Mouse (Mus musculus) CH12.LX (cell line): Measurements from ENCODE around the gene Gm20388. TPM values are rescaled to one million over a fixed set of nuclear protein-coding genes. Genes with fewer than 3 reads are reported as not detected.

Source experiments
- DNase-seq: peaks from one replicate; pipeline ENCODE4 v3.0.0-alpha.2; 2013; ENCODE audit errors: extremely low read depth
- H3K27ac ChIP-seq: 2 replicates; pipeline ENCODE4 v1.5.1; 2012; ENCODE audit warnings: low read depth, mild to moderate bottlenecking, control low read depth, moderate library complexity; ENCODE audit not compliant: insufficient read depth
- H3K27me3 ChIP-seq: replicated peaks from 2 replicates; pipeline ENCODE3; 2012; ENCODE audit warnings: inconsistent platforms
- H3K36me3 ChIP-seq, 2 experiments: replicated peaks in 1 of 2; 2 replicates each; pipeline versions ENCODE3 to v1.6.1; 2012; ENCODE audit warnings: inconsistent platforms in 1 of 2, low read length in 1 of 2, mild to moderate bottlenecking in 1 of 2, mixed read lengths in 1 of 2, moderate library complexity in 1 of 2; ENCODE audit not compliant: control insufficient read depth in 1 of 2, insufficient read depth in 1 of 2
- H3K4me1 ChIP-seq, 2 experiments: 2 replicates each; pipeline ENCODE4 v1.6.1; 2012; ENCODE audit warnings: inconsistent platforms in 1 of 2, moderate library complexity in 1 of 2; ENCODE audit not compliant: insufficient read depth in 2 of 2, control insufficient read depth in 1 of 2
- H3K4me2 ChIP-seq: 2 replicates; pipeline ENCODE4 v1.6.1; 2012; ENCODE audit warnings: low read depth, mild to moderate bottlenecking, control low read depth; ENCODE audit not compliant: poor library complexity, insufficient read depth, severe bottlenecking
- H3K4me3 ChIP-seq, 3 experiments: fragments of 150-350 bp in 1 of 3; sonication (generic) in 1 of 3; replicated peaks in 1 of 3; 2 replicates each; pipeline versions ENCODE3 to v1.5.1; 2011 to 2012; ENCODE audit warnings: low read depth in 2 of 3, low read length in 2 of 3, mild to moderate bottlenecking in 2 of 3, moderate library complexity in 2 of 3, control low read depth in 1 of 3, improper control_type of control experiment in 1 of 3, inconsistent platforms in 1 of 3, mixed read lengths in 1 of 3; ENCODE audit not compliant: poor library complexity in 1 of 3
- H3K79me2 ChIP-seq: replicated peaks from 2 replicates; pipeline ENCODE4 v1.6.1; 2012; ENCODE audit warnings: mild to moderate bottlenecking, moderate library complexity; ENCODE audit not compliant: control insufficient read depth, poor library complexity, insufficient read depth, severe bottlenecking; ENCODE audit errors: extremely low read depth
- H3K9ac ChIP-seq: 2 replicates; pipeline ENCODE4 v1.6.1; 2012; ENCODE audit warnings: low read depth, mild to moderate bottlenecking, control low read depth, moderate library complexity; ENCODE audit not compliant: insufficient read depth
- H3K9me3 ChIP-seq: replicated peaks from 2 replicates; pipeline ENCODE3; 2012; ENCODE audit warnings: low read length, inconsistent platforms, mixed read lengths
- BHLHE40 ChIP-seq: IDR thresholded peaks from 2 replicates; pipeline ENCODE4 v1.6.1; 2011; ENCODE audit warnings: mild to moderate bottlenecking, low read depth, low read length, improper control_type of control experiment
- CHD1 ChIP-seq: IDR thresholded peaks from 2 replicates; pipeline ENCODE4 v1.6.1; 2012; ENCODE audit warnings: low read depth, low read length, improper control_type of control experiment, inconsistent platforms
- CHD2 ChIP-seq: IDR thresholded peaks from 2 replicates; pipeline ENCODE4 v1.6.1; 2011; ENCODE audit warnings: low read length, improper control_type of control experiment
- CTCF ChIP-seq, 2 experiments: IDR thresholded peaks in 1 of 2; conservative IDR thresholded peaks in 1 of 2; 2 replicates each; pipeline ENCODE4 v1.5.1; 2011 to 2012; ENCODE audit warnings: low read depth in 2 of 2, low read length in 2 of 2, improper control_type of control experiment in 1 of 2, inconsistent platforms in 1 of 2, mild to moderate bottlenecking in 1 of 2, moderate library complexity in 1 of 2
- E2F4 ChIP-seq: IDR thresholded peaks from 2 replicates; pipeline ENCODE4 v1.6.1; 2011; ENCODE audit warnings: low read depth, low read length, improper control_type of control experiment; ENCODE audit not compliant: insufficient replicate concordance
- ELF1 ChIP-seq: IDR thresholded peaks from 2 replicates; pipeline ENCODE4 v1.6.1; 2014; ENCODE audit warnings: low read depth, mild to moderate bottlenecking, inconsistent platforms, low read length, improper control_type of control experiment
- ETS1 ChIP-seq: conservative IDR thresholded peaks from 2 replicates; pipeline ENCODE4 v1.6.1; 2012; ENCODE audit warnings: low read depth, mild to moderate bottlenecking, inconsistent platforms, low read length, improper control_type of control experiment, moderate library complexity
- HCFC1 ChIP-seq: IDR thresholded peaks from 2 replicates; pipeline ENCODE4 v1.6.1; 2012; ENCODE audit warnings: low read depth, mild to moderate bottlenecking, inconsistent platforms, low read length, improper control_type of control experiment
- IRF4 ChIP-seq: IDR thresholded peaks from 2 replicates; pipeline ENCODE4 v1.6.1; 2014; ENCODE audit warnings: low read depth, mild to moderate bottlenecking, inconsistent platforms, low read length, improper control_type of control experiment
- JUN ChIP-seq: IDR thresholded peaks from 2 replicates; pipeline ENCODE4 v1.6.1; 2011; ENCODE audit warnings: low read depth, mild to moderate bottlenecking, low read length, improper control_type of control experiment, moderate library complexity; ENCODE audit not compliant: insufficient read depth
- JUND ChIP-seq: conservative IDR thresholded peaks from 2 replicates; pipeline ENCODE4 v1.6.1; 2011; ENCODE audit warnings: low read depth, low read length, improper control_type of control experiment
- MAFK ChIP-seq: IDR thresholded peaks from 2 replicates; pipeline ENCODE4 v1.6.1; 2011; ENCODE audit warnings: low read length, improper control_type of control experiment; ENCODE audit not compliant: insufficient replicate concordance
- MAX ChIP-seq: IDR thresholded peaks from 2 replicates; pipeline ENCODE4 v1.6.1; 2011; ENCODE audit warnings: low read length, improper control_type of control experiment
- MAZ ChIP-seq: IDR thresholded peaks from 2 replicates; pipeline ENCODE4 v1.6.1; 2012; ENCODE audit warnings: low read depth, mild to moderate bottlenecking, inconsistent platforms, low read length, improper control_type of control experiment, moderate library complexity
- MEF2A ChIP-seq: IDR thresholded peaks from 2 replicates; pipeline ENCODE4 v1.6.1; 2014; ENCODE audit warnings: low read depth, mild to moderate bottlenecking, inconsistent platforms, low read length, improper control_type of control experiment, borderline replicate concordance
- MYC ChIP-seq: IDR thresholded peaks from 2 replicates; pipeline ENCODE4 v1.6.1; 2011; ENCODE audit warnings: low read depth, mild to moderate bottlenecking, improper control_type of control experiment, low read length
- NELFE ChIP-seq: IDR thresholded peaks from 2 replicates; pipeline ENCODE4 v1.6.1; 2011; ENCODE audit warnings: low read depth, low read length, improper control_type of control experiment
- NRF1 ChIP-seq: IDR thresholded peaks from 2 replicates; pipeline ENCODE4 v1.6.1; 2014; ENCODE audit warnings: low read depth, mild to moderate bottlenecking, inconsistent platforms, low read length, improper control_type of control experiment, moderate library complexity
- PAX5 ChIP-seq: IDR thresholded peaks from 2 replicates; pipeline ENCODE4 v1.6.1; 2012; ENCODE audit warnings: low read length, inconsistent platforms, mixed read lengths
- POLR2A ChIP-seq: IDR thresholded peaks from 2 replicates; pipeline ENCODE4 v1.6.1; 2011; ENCODE audit warnings: low read depth, mild to moderate bottlenecking, improper control_type of control experiment, low read length
- POLR2AphosphoS2 ChIP-seq: IDR thresholded peaks from 2 replicates; pipeline ENCODE4 v1.6.1; 2011; ENCODE audit warnings: low read depth, low read length, improper control_type of control experiment
- RAD21 ChIP-seq: IDR thresholded peaks from 2 replicates; pipeline ENCODE4 v1.6.1; 2011; ENCODE audit warnings: low read depth, mild to moderate bottlenecking, low read length, improper control_type of control experiment, moderate library complexity
- SMC3 ChIP-seq: IDR thresholded peaks from 2 replicates; pipeline ENCODE4 v1.6.1; 2011; ENCODE audit warnings: low read depth, low read length, improper control_type of control experiment
- TCF12 ChIP-seq: IDR thresholded peaks from 2 replicates; pipeline ENCODE4 v1.6.1; 2014; ENCODE audit warnings: low read depth, mild to moderate bottlenecking, inconsistent platforms, low read length, improper control_type of control experiment
- UBTF ChIP-seq: IDR thresholded peaks from 2 replicates; pipeline ENCODE4 v1.6.1; 2012; ENCODE audit warnings: low read depth, mild to moderate bottlenecking, inconsistent platforms, low read length, improper control_type of control experiment, moderate library complexity
- USF1 ChIP-seq: IDR thresholded peaks from 2 replicates; pipeline ENCODE4 v1.6.1; 2014; ENCODE audit warnings: low read depth, mild to moderate bottlenecking, inconsistent platforms, low read length, improper control_type of control experiment
- ZC3H11A ChIP-seq: IDR thresholded peaks from 2 replicates; pipeline ENCODE4 v1.6.1; 2012; ENCODE audit warnings: low read depth, mild to moderate bottlenecking, inconsistent platforms, low read length, improper control_type of control experiment
- ZKSCAN1 ChIP-seq: IDR thresholded peaks from 2 replicates; pipeline ENCODE4 v1.6.1; 2012; ENCODE audit warnings: low read depth, inconsistent platforms, low read length, improper control_type of control experiment, borderline replicate concordance
- ZMIZ1 ChIP-seq: IDR thresholded peaks from 2 replicates; pipeline ENCODE4 v1.6.1; 2012; ENCODE audit warnings: low read depth, mild to moderate bottlenecking, inconsistent platforms, low read length, improper control_type of control experiment
- ZNF384 ChIP-seq: IDR thresholded peaks from 2 replicates; pipeline ENCODE4 v1.6.1; 2012; ENCODE audit warnings: low read depth, low read length, improper control_type of control experiment, inconsistent platforms
- dilution Hi-C: fragments of 300-500 bp; cut with MboI; formaldehyde crosslinking; loops from 2 replicates; pipeline ENCODE4 v1.14.3; 2020; ENCODE audit warnings: low sequenced_read_pairs; ENCODE audit not compliant: extremely low pct_unique_long_range_greater_than_20kb, extremely low pct_ligation_motif_present
- in situ Hi-C: fragments of 300-500 bp; cut with MboI; formaldehyde crosslinking; loops from 3 replicates; pipeline ENCODE4 v1.14.3; 2019; ENCODE audit warnings: low sequenced_read_pairs, low pct_ligation_motif_present, low pct_unique_long_range_greater_than_20kb, mixed read lengths
- polyA plus RNA-seq: library from polyadenylated mRNA; unstranded; fragments of >175 nt; gene quantifications from 2 replicates; pipeline ENCODE4 v1.2.1, GENCODE M21; 2012; ENCODE audit warnings: low read depth; ENCODE audit not compliant: insufficient read length
- total RNA-seq, 2 experiments: library from RNA; depleted of rRNA; stranded (reverse); fragments of 300-350 nt in 1 of 2; fragments of >200 nt in 1 of 2; gene quantifications; 2 replicates each; pipeline ENCODE4 v1.2.3; 2012 to 2014

The Gm20388 gene
- total and polyA plus RNA-seq, 3 experiments, result 14.8 to 26.3 (median 22.2) TPM

GRCm38 (mm10) chr8:123858574-123858940 lies 3947.9 kb downstream of the Gm20388 start:
- no peak overlapping the region; the same call in 1 of the 2 replicates for H3K27ac ChIP-seq
- in situ Hi-C loops (no loop called here), dilution Hi-C loops (no loop called here)

GRCm38 (mm10) chr8:123858941-123859647 lies 3948.5 kb downstream of the Gm20388 start:
- DNase-seq, result peak; percentile 92
- Histone ChIP-seq H3K9ac (peak overlapping the region; percentile 56), H3K79me2 (peaks cover 4% of the 10 kb centered on the region), H3K27me3 (peaks cover 35% of the 10 kb centered on the region), H3K27ac (peak overlapping the region; percentile 33), H3K4me1 (peaks cover 2 to 15% of the 10 kb centered on the region in 2 experiments), H3K4me3 (peak overlapping the region; percentile 85 to 94 (median 88)), H3K36me3 (peaks cover 0 to 5% of the 10 kb centered on the region in 2 experiments), H3K9me3 (peaks cover 5% of the 10 kb centered on the region), H3K4me2 (peak overlapping the region; percentile 93; the same call in 1 of the 2 replicates)
- in situ Hi-C loops (no loop called here), dilution Hi-C loops (no loop called here)
- TF ChIP-seq ZNF384 (no peak), POLR2A (peak; percentile 82), ELF1 (peak; percentile 78), HCFC1 (peak; percentile 41), IRF4 (peak; percentile 46; the same call in 1 of the 2 replicates), CHD1 (no peak), USF1 (no peak), CTCF (conservative IDR thresholded peaks at IDR 0.05 in 1 of 2, IDR thresholded peaks at IDR 0.05 in 1 of 2; ENCODE audit: low read depth in 2 of 2, low read length in 2 of 2) (peak in 1 of 2 experiments; percentile 32; a peak in 1 of 4 replicates), ETS1 (no peak), MAX (no peak), JUND (no peak), UBTF (peak; percentile 83), ZMIZ1 (peak; percentile 62), CHD2 (no peak), E2F4 (no peak), BHLHE40 (no peak), PAX5 (no peak), NRF1 (peak; percentile 77), JUN (no peak), MAZ (peak; percentile 94; the same call in 1 of the 2 replicates), SMC3 (no peak), MYC (no peak), ZKSCAN1 (no peak), TCF12 (peak; percentile 46; the same call in 1 of the 2 replicates), MEF2A (no peak), RAD21 (no peak), MAFK (no peak), ZC3H11A (no peak), POLR2AphosphoS2 (no peak), NELFE (peak; percentile 68)

More at GRCm38 (mm10) chr8:123858574-123858940, 3947.9 kb downstream of the Gm20388 start:
- Histone ChIP-seq H3K36me3 (peaks cover 0 to 5% of the 10 kb centered on the region in 2 experiments), H3K79me2 (peaks cover 4% of the 10 kb centered on the region), H3K4me2 (peak overlapping the region; percentile 93), H3K27me3 (peaks cover 31% of the 10 kb centered on the region), H3K4me1 (peaks cover 2 to 15% of the 10 kb centered on the region in 2 experiments), H3K4me3 (peak overlapping the region; percentile 83 to 94 (median 85)), H3K9me3 (peaks cover 5% of the 10 kb centered on the region), H3K9ac (peak overlapping the region; percentile 56)
- TF ChIP-seq ELF1 (no peak), SMC3 (0 out of 2 replicates have a peak, but pooled peaks have one; percentile 5)
- no peak for DNase-seq
